Mouse (Mus musculus) adrenal gland, postnatal 4 days (tissue): Measurements from ENCODE around the gene Prpf38a. TPM values are rescaled to one million over a fixed set of nuclear protein-coding genes. Genes with fewer than 3 reads are reported as not detected.

Experiments used
- total RNA-seq, 2 experiments: library from RNA; stranded (reverse); gene quantifications; 2 replicates each; pipeline ENCODE4 v1.2.3; 2021

Prpf38a gene
- total RNA-seq, 2 experiments from 2014 or later: 47.7 to 49.8 TPM

Other genes with a start within 250 kb of the Prpf38a start
- gene Shisal2a, start 196.0 kb downstream of the Prpf38a start, total RNA-seq: 1 to 10 TPM; 6.9 to 7.6 TPM
- 10 to 100 TPM; 25.0 to 31.1 TPM for gene Gpx7, start 172.4 kb downstream of the Prpf38a start, total RNA-seq
- 10 to 100 TPM; 79.9 to 82.3 TPM for gene Tut4, start 119.9 kb downstream of the Prpf38a start, total RNA-seq
- 1 to 10 TPM; 3.0 to 4.9 TPM for gene Orc1, start 87 bp upstream of the Prpf38a start, total RNA-seq
- gene Cc2d1b, start 40.6 kb upstream of the Prpf38a start, total RNA-seq: 10 to 100 TPM; 64.0 to 70.8 TPM
- gene 3110021N24Rik, start 140.3 kb upstream of the Prpf38a start, total RNA-seq: 1 to 10 TPM; 1.7 to 2.0 TPM
- gene Zfyve9, start 201.5 kb upstream of the Prpf38a start, total RNA-seq: 10 to 100 TPM; 27.1 to 27.8 TPM